Mouse (Mus musculus) kidney, adult 2 months (tissue): ENCODE measurements around the gene Drap1. TPM values are rescaled to one million over a fixed set of nuclear protein-coding genes. Genes with fewer than 3 reads are reported as not detected.

Experiments
- DNase-seq: peaks from one replicate; pipeline ENCODE4 v3.0.0; 2021
- H3K27ac ChIP-seq: fragments of 200-500 bp; 2 replicates; pipeline ENCODE4 v1.5.1; 2012; ENCODE audit warnings: low read depth, low read length, control low read depth, inconsistent platforms; ENCODE audit not compliant: insufficient read depth
- H3K27me3 ChIP-seq: fragments of 200-500 bp; replicated peaks from 2 replicates; pipeline ENCODE4 v1.6.1; 2012; ENCODE audit warnings: mild to moderate bottlenecking, moderate library complexity, low read length, inconsistent platforms; ENCODE audit not compliant: control insufficient read depth, insufficient read depth
- H3K36me3 ChIP-seq: fragments of 200-500 bp; 2 replicates; pipeline ENCODE4 v1.6.1; 2012; ENCODE audit warnings: mild to moderate bottlenecking, moderate library complexity, low read length, inconsistent platforms; ENCODE audit not compliant: control insufficient read depth, insufficient read depth
- H3K4me1 ChIP-seq: fragments of 200-500 bp; 2 replicates; pipeline ENCODE4 v1.6.1; 2011; ENCODE audit warnings: low read length; ENCODE audit not compliant: control insufficient read depth, insufficient read depth
- H3K4me3 ChIP-seq: fragments of 200-500 bp; 2 replicates; pipeline ENCODE4 v1.5.1; 2011; ENCODE audit warnings: mild to moderate bottlenecking, low read depth, low read length, control low read depth; ENCODE audit not compliant: insufficient read depth
- CTCF ChIP-seq: fragments of 200-500 bp; conservative IDR thresholded peaks from 2 replicates; pipeline ENCODE4 v1.5.1; 2011; ENCODE audit warnings: low read depth, mild to moderate bottlenecking, control low read depth, low read length, moderate library complexity, mixed read lengths; ENCODE audit not compliant: insufficient read depth, insufficient read length
- POLR2A ChIP-seq: fragments of 200-500 bp; IDR thresholded peaks from one replicate; pipeline ENCODE4 v1.6.1; 2011; ENCODE audit warnings: low read depth, low read length, control low read depth
- WGBS: fragments of 180-500 bp; shearing (Covaris S2); methylation state at CpG from one replicate; pipeline ENCODE4 v1.1.7; 2018; 5-methylcytosine and 5-hydroxymethylcytosine counted together
- polyA plus RNA-seq: library from polyadenylated mRNA; depleted of rRNA; stranded (reverse); fragments of >200 nt; gene quantifications from 2 replicates; pipeline ENCODE4 v1.2.3, GENCODE M21; 2012; rRNA removed

Gene Drap1
- polyA plus RNA-seq, 1 experiment, result 150 TPM

DNA sequence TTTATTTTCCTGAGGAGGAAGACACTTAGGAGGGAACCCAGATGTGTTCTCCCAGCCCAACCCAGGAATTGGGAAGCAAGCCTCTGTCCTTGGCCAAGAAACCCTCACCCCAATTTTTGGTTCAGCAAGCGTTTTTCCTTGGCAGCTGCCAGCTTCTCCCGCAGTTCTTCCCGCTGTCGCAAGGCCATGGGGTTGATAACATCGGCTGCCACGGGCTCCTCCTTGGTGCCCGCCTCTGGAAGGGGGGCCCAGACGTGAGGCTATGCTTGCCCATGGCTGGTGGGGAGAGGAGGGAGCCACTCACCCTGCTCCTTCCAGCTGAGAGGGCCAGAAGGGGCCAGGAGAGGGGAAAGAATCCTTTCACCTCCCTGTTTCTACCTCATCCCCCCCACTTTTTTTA is 40.1 kb downstream of the Drap1 start:
- no peak overlapping the region for H3K4me3 ChIP-seq
- WGBS, result 91% methylated on average over 8 of the region's 8 CpGs
- H3K4me1 ChIP-seq, result peaks cover 11% of the 10 kb centered on the region; the same call in 1 of the 2 replicates
- no peaks in the 10 kb centered on the region for H3K27me3 ChIP-seq
- no peak for DNase-seq
- peaks cover 14% of the 10 kb centered on the region for H3K36me3 ChIP-seq
- TF ChIP-seq POLR2A, result no peak
- TF ChIP-seq CTCF, result no peak
- H3K27ac ChIP-seq, result no peak overlapping the region

DNA sequence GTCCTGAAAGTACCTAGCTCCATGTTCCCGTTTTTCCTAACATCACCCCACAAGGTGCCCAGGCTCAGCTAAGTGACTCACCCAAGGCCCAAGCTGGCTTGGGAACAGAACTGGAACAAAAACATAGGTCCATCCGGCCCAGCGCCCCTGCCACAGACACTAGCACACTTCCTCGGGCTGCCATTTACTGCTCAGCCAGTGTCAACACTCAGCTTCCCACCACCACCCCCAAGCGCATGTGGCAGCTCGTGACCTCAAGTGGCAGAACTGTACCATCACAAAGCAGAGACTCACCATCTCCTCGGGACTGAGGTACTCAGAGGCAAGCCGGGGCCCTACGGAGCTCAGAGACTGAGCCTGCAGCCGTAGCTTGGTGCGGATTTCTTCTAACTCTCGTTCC is 41.5 kb downstream of the Drap1 start:
- no peak overlapping the region for H3K4me3 ChIP-seq
- 93% methylated on average over 12 of the region's 12 CpGs for WGBS
- no peak for DNase-seq
- TF ChIP-seq CTCF, result no peak
- peaks cover 11% of the 10 kb centered on the region; the same call in 1 of the 2 replicates for H3K4me1 ChIP-seq
- peaks cover 14% of the 10 kb centered on the region for H3K36me3 ChIP-seq
- H3K27me3 ChIP-seq, result no peaks in the 10 kb centered on the region
- no peak overlapping the region for H3K27ac ChIP-seq

DNA sequence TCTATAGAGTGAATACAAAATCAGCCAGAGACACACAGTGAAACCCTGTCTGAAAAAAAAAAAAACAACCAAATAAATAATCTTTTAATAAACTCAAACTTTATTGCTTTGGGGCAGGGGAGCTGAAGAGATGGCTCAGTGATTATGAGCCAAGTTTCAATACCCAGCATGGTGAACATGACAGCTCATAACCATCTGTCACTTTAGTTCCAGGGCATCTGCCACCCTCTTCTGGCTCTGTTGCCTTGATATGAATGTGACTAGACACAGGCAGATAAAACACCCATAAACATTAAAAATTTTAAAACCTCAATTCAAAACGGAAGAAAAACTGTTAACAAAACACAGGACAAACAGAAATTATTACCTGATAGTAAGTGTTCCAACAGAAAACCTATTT is 47.3 kb downstream of the Drap1 start:
- Histone ChIP-seq H3K4me1 (no peaks in the 10 kb centered on the region), H3K27me3 (no peaks in the 10 kb centered on the region), H3K36me3 (peaks cover 9% of the 10 kb centered on the region), H3K4me3 (no peak overlapping the region), H3K27ac (no peak overlapping the region)
- DNase-seq, result no peak
- WGBS, result 91% methylated on average over 1 of the region's 1 CpGs
- TF ChIP-seq POLR2A (no peak), CTCF (no peak)

DNA sequence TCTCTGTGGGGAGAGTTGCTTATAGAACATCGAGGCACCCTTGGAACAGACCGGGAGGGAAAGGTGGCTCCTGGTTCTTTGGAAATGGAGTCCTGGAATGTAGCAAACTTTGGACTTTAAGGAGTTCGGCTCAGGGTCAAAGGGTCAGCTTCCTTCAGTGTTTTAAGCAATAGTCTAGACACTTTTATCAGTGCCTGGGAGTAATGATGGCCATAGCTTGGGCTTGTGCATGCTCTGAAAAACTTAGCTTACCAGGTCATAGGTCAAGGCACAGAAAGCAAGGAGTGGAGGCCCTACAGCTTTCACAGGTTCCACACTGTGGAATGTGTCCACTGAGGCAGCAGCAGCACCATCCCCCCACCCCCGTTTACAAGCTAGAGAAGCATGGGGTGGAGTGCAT is 50.0 kb downstream of the Drap1 start:
- Histone ChIP-seq H3K4me3 (no peak overlapping the region), H3K27me3 (no peaks in the 10 kb centered on the region), H3K4me1 (no peaks in the 10 kb centered on the region), H3K36me3 (peaks cover 1% of the 10 kb centered on the region; the same call in 1 of the 2 replicates), H3K27ac (no peak overlapping the region)
- TF ChIP-seq CTCF, result no peak
- TF ChIP-seq POLR2A, result no peak
- DNase-seq, result peak; percentile 23
- whole genome bisulfite sequencing, result 54% methylated on average over 4 of the region's 4 CpGs

DNA sequence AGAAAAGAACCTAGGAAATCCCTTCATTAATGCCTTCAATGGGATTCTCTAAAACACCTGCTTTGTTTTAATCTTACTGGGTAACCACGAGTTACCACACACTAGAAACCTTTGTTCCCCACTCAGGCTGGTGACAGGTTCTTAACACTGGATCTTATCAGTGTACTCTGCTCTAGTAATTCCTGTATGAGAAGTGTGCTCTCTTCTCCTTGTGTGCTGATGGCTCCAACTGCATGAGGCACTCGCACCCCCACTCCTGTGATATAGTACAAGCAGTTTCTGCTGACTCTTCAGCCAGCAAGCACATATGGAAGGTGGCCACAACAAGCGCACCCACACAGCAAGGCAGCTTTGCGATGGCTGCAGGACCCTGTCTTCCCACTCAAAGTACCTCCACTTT is 50.6 kb downstream of the Drap1 start:
- no peak for TF ChIP-seq CTCF
- TF ChIP-seq POLR2A, result no peak
- no peak for DNase-seq
- 90% methylated on average over 4 of the region's 4 CpGs for WGBS
- Histone ChIP-seq H3K4me3 (no peak overlapping the region), H3K27ac (no peak overlapping the region), H3K27me3 (no peaks in the 10 kb centered on the region), H3K4me1 (no peaks in the 10 kb centered on the region), H3K36me3 (peaks cover 1% of the 10 kb centered on the region; the same call in 1 of the 2 replicates)

Other genes starting within 250 kb of the Drap1 start
- gene Pacs1, start 151.9 kb downstream of the Drap1 start, polyA plus RNA-seq, result 14.3 and 16.1 TPM in 2 replicates
- 95.8 and 109 TPM in 2 replicates for gene Sf3b2, start 129.5 kb downstream of the Drap1 start, polyA plus RNA-seq
- 0.28 and 0.43 TPM in 2 replicates for gene Gal3st3, start 126.6 kb downstream of the Drap1 start, polyA plus RNA-seq
- 0.08 TPM in 1 of 2 replicates, not detected in the other for gene Catsper1, start 89.2 kb downstream of the Drap1 start, polyA plus RNA-seq
- gene Cst6, start 75.4 kb downstream of the Drap1 start, polyA plus RNA-seq, result 0.52 and 1.5 TPM in 2 replicates
- 17.8 and 22.0 TPM in 2 replicates for gene Eif1ad, start 58.2 kb downstream of the Drap1 start, polyA plus RNA-seq
- gene Banf1, start 57.8 kb downstream of the Drap1 start, polyA plus RNA-seq, result 106 and 146 TPM in 2 replicates
- gene Sart1, start 36.3 kb downstream of the Drap1 start, polyA plus RNA-seq, result 20.2 and 27.4 TPM in 2 replicates
- gene Tsga10ip, start 22.5 kb downstream of the Drap1 start, polyA plus RNA-seq, result 0.06 and 0.27 TPM in 2 replicates
- gene AI837181, start 165 bp upstream of the Drap1 start, polyA plus RNA-seq, result 71.4 and 78.4 TPM in 2 replicates
- gene Fosl1, start 22.6 kb upstream of the Drap1 start, polyA plus RNA-seq, result 0.07 and 0.27 TPM in 2 replicates
- 5.0 and 5.8 TPM in 2 replicates for gene Ccdc85b, start 32.9 kb upstream of the Drap1 start, polyA plus RNA-seq
- 99.5 and 117 TPM in 2 replicates for gene Fibp, start 35.6 kb upstream of the Drap1 start, polyA plus RNA-seq
- 1.1 and 4.7 TPM in 2 replicates for gene Ctsw, start 43.5 kb upstream of the Drap1 start, polyA plus RNA-seq
- gene Efemp2, start 49.0 kb upstream of the Drap1 start, polyA plus RNA-seq, result 43.6 and 50.8 TPM in 2 replicates
- 29.8 and 35.1 TPM in 2 replicates for gene Mus81, start 63.4 kb upstream of the Drap1 start, polyA plus RNA-seq
- gene Cfl1, start 65.5 kb upstream of the Drap1 start, polyA plus RNA-seq, result 395 and 413 TPM in 2 replicates
- 0.62 and 0.69 TPM in 2 replicates for gene 1700020D05Rik, start 78.8 kb upstream of the Drap1 start, polyA plus RNA-seq
- gene Snx32, start 85.6 kb upstream of the Drap1 start, polyA plus RNA-seq, result 14.7 and 16.3 TPM in 2 replicates
- 9.0 and 10.4 TPM in 2 replicates for gene Ovol1, start 135.7 kb upstream of the Drap1 start, polyA plus RNA-seq
- 10.2 and 13.3 TPM in 2 replicates for gene Ap5b1, start 143.0 kb upstream of the Drap1 start, polyA plus RNA-seq
- 55.1 and 62.3 TPM in 2 replicates for gene Rnaseh2c, start 176.9 kb upstream of the Drap1 start, polyA plus RNA-seq
- 60.3 and 67.4 TPM in 2 replicates for gene Kat5, start 185.3 kb upstream of the Drap1 start, polyA plus RNA-seq
- 58.2 and 59.9 TPM in 2 replicates for gene Rela, start 212.5 kb upstream of the Drap1 start, polyA plus RNA-seq
- 35.4 and 36.9 TPM in 2 replicates for gene Sipa1, start 238.7 kb upstream of the Drap1 start, polyA plus RNA-seq